Mouse (Mus musculus) C2C12 (cell line): ENCODE measurements around the gene Afg1l. TPM values are rescaled to one million over a fixed set of nuclear protein-coding genes. Genes with fewer than 3 reads are reported as not detected.
A peak's percentile ranks its signal among the peaks of the same experiment; 100 is the strongest.

Source experiments
- H3K27me3 ChIP-seq: one replicate; pipeline ENCODE4 v1.6.1; 2011; ENCODE audit not compliant: control insufficient read depth, insufficient read depth, insufficient read length
- H3K36me3 ChIP-seq: one replicate; pipeline ENCODE4 v1.6.1; 2011; ENCODE audit not compliant: control insufficient read depth, insufficient read depth
- H3K4me3 ChIP-seq: one replicate; pipeline ENCODE4 v1.5.1; 2011; ENCODE audit warnings: mild to moderate bottlenecking, control low read depth; ENCODE audit not compliant: poor library complexity, insufficient read depth, severe bottlenecking
- H3K79me2 ChIP-seq: one replicate; pipeline ENCODE4 v1.6.1; 2011; ENCODE audit not compliant: control insufficient read depth, insufficient read depth
- H3K79me3 ChIP-seq: one replicate; pipeline ENCODE4 v1.6.1; 2011; ENCODE audit warnings: low read depth, control low read depth
- H3ac ChIP-seq: one replicate; pipeline ENCODE3; 2011; ENCODE audit warnings: low read depth; ENCODE audit not compliant: control insufficient read depth, insufficient read length
- CEBPB ChIP-seq: IDR thresholded peaks from one replicate; pipeline ENCODE4 v1.6.1; 2011; ENCODE audit warnings: low read depth, mild to moderate bottlenecking, control low read depth, moderate library complexity
- CTCF ChIP-seq: IDR thresholded peaks from one replicate; pipeline ENCODE4 v1.5.1; 2011; ENCODE audit not compliant: control insufficient read depth, insufficient read depth, insufficient read length
- FOSL1 ChIP-seq: IDR thresholded peaks from one replicate; pipeline ENCODE4 v1.8.0; 2011; ENCODE audit warnings: mild to moderate bottlenecking, low read length; ENCODE audit not compliant: poor library complexity, insufficient read depth, severe bottlenecking
- MAX ChIP-seq: IDR thresholded peaks from one replicate; pipeline ENCODE4 v1.6.1; 2011; ENCODE audit warnings: mild to moderate bottlenecking, control low read depth
- MYOD1 ChIP-seq: IDR thresholded peaks from one replicate; pipeline ENCODE4 v1.6.1; 2011; ENCODE audit warnings: low read depth; ENCODE audit not compliant: control insufficient read depth, insufficient read length
- MYOG ChIP-seq: IDR thresholded peaks from one replicate; pipeline ENCODE4 v1.6.1; 2011; ENCODE audit not compliant: control insufficient read depth, insufficient read length; ENCODE audit errors: extremely low read depth
- USF1 ChIP-seq: IDR thresholded peaks from one replicate; pipeline ENCODE4 v1.6.1; 2011; ENCODE audit warnings: low read depth, mild to moderate bottlenecking, control low read depth, moderate library complexity
- polyA plus RNA-seq: library from polyadenylated mRNA; unstranded; fragments of >200 nt; fragmentation: generic; extraction: Trizol; gene quantifications from one replicate; pipeline ENCODE4 v1.2.1, GENCODE M21; 2012; ENCODE audit warnings: missing spikeins

The Afg1l gene
- polyA plus RNA-seq, 1 experiment, result 4.7 TPM

- no peaks in the 10 kb centered on the region for H3K79me3 ChIP-seq
- no peaks in the 10 kb centered on the region for H3K36me3 ChIP-seq
- H3K4me3 ChIP-seq, result no peak overlapping the region
- H3ac ChIP-seq, result no peak overlapping the region
- no peak for TF ChIP-seq MYOD1
- TF ChIP-seq CEBPB, result no peak
- peak; percentile 52 for TF ChIP-seq USF1
- TF ChIP-seq MAX, result no peak
- no peak for TF ChIP-seq MYOG
- no peaks in the 10 kb centered on the region for H3K27me3 ChIP-seq
- H3K79me2 ChIP-seq, result no peaks in the 10 kb centered on the region
These were observed 171.9 kb downstream of the Afg1l start for GRCm38 (mm10) chr10:42306422-42306821.

- Histone ChIP-seq H3ac (no peak overlapping the region), H3K79me2 (no peaks in the 10 kb centered on the region), H3K27me3 (no peaks in the 10 kb centered on the region), H3K4me3 (no peak overlapping the region), H3K79me3 (no peaks in the 10 kb centered on the region), H3K36me3 (no peaks in the 10 kb centered on the region)
- TF ChIP-seq FOSL1, result no peak
- TF ChIP-seq USF1, result no peak
- no peak for TF ChIP-seq MAX
- TF ChIP-seq CTCF, result no peak
- TF ChIP-seq MYOD1, result no peak
These were observed 177.6 kb downstream of the Afg1l start for GRCm38 (mm10) chr10:42300805-42301204.

- Histone ChIP-seq H3ac (no peak overlapping the region), H3K79me3 (no peaks in the 10 kb centered on the region), H3K79me2 (no peaks in the 10 kb centered on the region), H3K27me3 (no peaks in the 10 kb centered on the region), H3K36me3 (no peaks in the 10 kb centered on the region), H3K4me3 (no peak overlapping the region)
- TF ChIP-seq MAX, result no peak
- no peak for TF ChIP-seq CEBPB
- no peak for TF ChIP-seq CTCF
- TF ChIP-seq FOSL1, result no peak
- no peak for TF ChIP-seq MYOD1
These were observed 178.4 kb downstream of the Afg1l start for GRCm38 (mm10) chr10:42299967-42300366.

GRCm38 (mm10) chr10:42299426-42299825, 178.9 kb downstream of the Afg1l start:
- Histone ChIP-seq H3K79me2 (no peaks in the 10 kb centered on the region), H3K4me3 (no peak overlapping the region), H3K79me3 (no peaks in the 10 kb centered on the region), H3K27me3 (no peaks in the 10 kb centered on the region), H3K36me3 (no peaks in the 10 kb centered on the region), H3ac (no peak overlapping the region)
- TF ChIP-seq USF1 (no peak), FOSL1 (peak; percentile 13)

GRCm38 (mm10) chr10:42297954-42298353, 180.4 kb downstream of the Afg1l start:
- Histone ChIP-seq H3K36me3 (no peaks in the 10 kb centered on the region), H3K27me3 (no peaks in the 10 kb centered on the region), H3K4me3 (no peak overlapping the region), H3K79me3 (no peaks in the 10 kb centered on the region), H3ac (no peak overlapping the region), H3K79me2 (no peaks in the 10 kb centered on the region)
- TF ChIP-seq USF1 (no peak), MYOD1 (no peak), MYOG (no peak), FOSL1 (no peak)

GRCm38 (mm10) chr10:42297109-42297508, 181.3 kb downstream of the Afg1l start:
- no peak overlapping the region for H3ac ChIP-seq

More at GRCm38 (mm10) chr10:42297109-42297508, 181.3 kb downstream of the Afg1l start:
- TF ChIP-seq CTCF (no peak), CEBPB (no peak), FOSL1 (no peak), MYOG (no peak), MYOD1 (no peak), USF1 (no peak), MAX (no peak)
- Histone ChIP-seq H3K27me3 (no peaks in the 10 kb centered on the region), H3K79me3 (no peaks in the 10 kb centered on the region), H3K4me3 (no peak overlapping the region), H3K79me2 (no peaks in the 10 kb centered on the region), H3K36me3 (no peaks in the 10 kb centered on the region)
